Mouse (Mus musculus): Measurements from ENCODE around the gene Dnaaf1.

- TF ChIP-seq CTCF (IDR thresholded peaks at IDR 0.05; ENCODE audit: low read depth, low read length) (no peak), POLR2A (IDR thresholded peaks at IDR 0.05; ENCODE audit: borderline replicate concordance, low read depth, low read length) (no peak)
Observed at GRCm38 (mm10) chr8:119559402-119559720, 15.7 kb upstream of the Dnaaf1 start.
